Mouse (Mus musculus) left cerebral cortex, postnatal 10 days (tissue): Measurements from ENCODE around the gene Skint2. TPM values are rescaled to one million over a fixed set of nuclear protein-coding genes. Genes with fewer than 3 reads are reported as not detected.

Experiments
- DNase-seq, 2 experiments: peaks; one replicate each; pipeline ENCODE4 v3.0.0; 2021 to 2022; ENCODE audit warnings: low spot score in 2 of 2, mixed read lengths in 1 of 2; ENCODE audit errors: extremely low spot score in 1 of 2
- intact Hi-C: fragments of 180-260 bp; cut with DNase I; formaldehyde crosslinking; loops from one replicate; pipeline ENCODE4 v1.15.1; 2025
- total RNA-seq, 2 experiments: library from RNA; stranded (reverse); gene quantifications; 2 replicates each; pipeline ENCODE4 v1.2.3; 2021

Skint2 gene
- total RNA-seq: not detected

GRCm38 (mm10) chr4:112556894-112557293, at the start of gene Skint2:
Gene Skint2 (plus strand): TSS chr4:112557194.
- intact Hi-C loops: no loop called here
- no peak for DNase-seq

Other genes with a start within 250 kb of the Skint2 start
- not detected for gene Skint9, start 123.2 kb upstream of the Skint2 start, total RNA-seq
- gene Skint10, start 217.7 kb downstream of the Skint2 start, total RNA-seq: not detected